Mouse (Mus musculus) thymus, adult 2 months (tissue): Measurements from ENCODE around the gene Dscam.

Experiments
- CTCF ChIP-seq: fragments of 200-500 bp; IDR thresholded peaks from 2 replicates; pipeline ENCODE4 v1.5.1; 2012; ENCODE audit warnings: mild to moderate bottlenecking, control low read depth, low read length, moderate library complexity, borderline replicate concordance; ENCODE audit not compliant: control insufficient read depth, poor library complexity, insufficient read depth; ENCODE audit errors: extremely low read depth
- POLR2A ChIP-seq: fragments of 200-500 bp; IDR thresholded peaks from 2 replicates; pipeline ENCODE4 v1.6.1; 2012; ENCODE audit warnings: mild to moderate bottlenecking, low read length, control low read depth, moderate library complexity; ENCODE audit not compliant: control insufficient read depth, poor library complexity, insufficient read depth; ENCODE audit errors: extremely low read depth

DNA sequence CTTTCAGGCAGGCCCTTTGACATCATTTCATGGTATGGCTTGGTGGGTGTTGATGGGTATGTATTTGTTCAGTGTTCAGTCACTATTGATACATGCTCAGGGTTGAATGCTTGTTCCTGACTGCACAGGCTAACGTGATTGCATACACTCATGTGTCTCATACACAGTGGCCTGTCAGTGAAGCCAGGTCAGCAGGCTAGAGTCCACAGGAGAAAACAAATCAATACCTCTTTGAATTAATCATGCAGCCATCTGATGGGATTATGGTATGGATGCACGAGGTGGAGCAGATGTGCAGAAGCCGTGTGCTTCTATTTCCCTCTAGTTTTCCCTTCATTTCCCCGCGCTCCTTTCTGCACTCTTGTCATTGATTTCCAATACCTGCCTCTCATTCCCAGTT, 143.7 kb downstream of the Dscam start:
- no peak for TF ChIP-seq POLR2A
- no peak for TF ChIP-seq CTCF
